31 mouse cellular contexts compared by ENCODE assay signal in the genomic region with DNA sequence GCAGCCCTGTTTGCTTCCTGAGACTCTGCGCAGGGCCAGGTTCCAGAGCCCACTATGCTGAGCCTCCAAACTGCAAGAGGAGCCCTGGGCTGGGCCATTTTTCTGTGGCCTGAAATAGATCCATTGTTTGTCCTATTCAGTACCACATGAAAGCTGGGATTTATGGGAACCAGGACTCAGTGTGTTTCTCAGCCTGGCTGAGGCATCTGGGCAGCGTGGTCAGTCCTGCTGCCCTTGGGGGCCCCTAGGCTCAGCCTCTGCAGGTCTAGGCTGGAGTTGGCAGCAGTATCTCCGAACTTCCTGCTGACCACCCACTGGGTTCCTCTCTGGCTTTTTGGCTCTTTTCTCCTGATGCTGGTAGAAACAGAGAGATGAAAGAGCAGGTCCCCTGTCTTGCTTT. TPM values are rescaled to one million over a fixed set of nuclear protein-coding genes. Genes with fewer than 3 reads are reported as not detected.
A peak's percentile ranks its signal among the peaks of the same experiment; 100 is the strongest.
DNase-seq lines count a peak whose midpoint lies in the region; ATAC-seq and TF ChIP-seq lines count a peak whose summit lies in the region.
"Had no signal": no experiment of that assay in that cellular context is flagged by ENCODE, and none has a peak within 500 bp of the region (broad histone marks: within the 10 kb centered on the region; RNA-seq: fewer than 3 reads in every experiment).

No protein-coding gene starts in this region.

- no peaks in the 10 kb centered on the region for H3K9me3 ChIP-seq in forebrain, embryonic 13.5 days (replicated peaks)
- no peaks in the 10 kb centered on the region for H3K9me3 ChIP-seq in forebrain, embryonic 16.5 days (ENCODE audit: control insufficient read depth, low read length)
- H3K9me3 ChIP-seq in midbrain, embryonic 11.5 days (ENCODE audit: control insufficient read depth, low read length) = no peaks in the 10 kb centered on the region
- no peaks in the 10 kb centered on the region for H3K9me3 ChIP-seq in midbrain, embryonic 10.5 days (replicated peaks)
- H3K9me3 ChIP-seq in midbrain, embryonic 16.5 days (replicated peaks; ENCODE audit: control insufficient read depth, low read length, poor library complexity, severe bottlenecking) = no peaks in the 10 kb centered on the region
- H3K9me3 ChIP-seq: hindbrain, embryonic 10.5 days; intestine, embryonic 15.5 days; liver, embryonic 13.5 days; neural tube, embryonic 12.5 days had no signal

- peak; percentile 74 for DNase-seq in midbrain, embryonic 11.5 days (ENCODE audit: low spot score, missing footprints)
- no peak for DNase-seq in midbrain, embryonic 10.5 days (ENCODE audit: low spot score)
- peak; percentile 22 for DNase-seq in brain, embryonic 14.5 days (ENCODE audit: low read depth)
- DNase-seq in ovary, postnatal 36 days (ENCODE audit: low spot score) = no peak
- DNase-seq: cerebellum, adult 11 months; cerebellum, adult 9-10 months; cerebellum, postnatal 36 days; gastrocnemius, postnatal 14 days; heart, postnatal 14 days; kidney, adult 2 months; kidney, postnatal 36 days; layer of hippocampus, postnatal 36 days; left cerebral cortex, postnatal 4 days; liver, embryonic 13.5 days; lung, adult 2 months; lung, postnatal 10 days; thymus, adult 2 months; thymus, postnatal 4 days had no signal

- H3K27me3 ChIP-seq in forebrain, embryonic 13.5 days = 0 out of 2 replicates have a peak, but pooled peaks cover 3% of the 10 kb centered on the region
- H3K27me3 ChIP-seq in forebrain, embryonic 16.5 days (replicated peaks; ENCODE audit: control insufficient read depth, insufficient read depth, low read length) = no peaks in the 10 kb centered on the region
- H3K27me3 ChIP-seq in midbrain, embryonic 11.5 days (ENCODE audit: control insufficient read depth, insufficient read depth, low read length) = no peaks in the 10 kb centered on the region
- H3K27me3 ChIP-seq in midbrain, embryonic 10.5 days (ENCODE audit: low read depth, poor library complexity, severe bottlenecking) = peaks cover 6% of the 10 kb centered on the region; the same call in 1 of the 2 replicates
- no peaks in the 10 kb centered on the region for H3K27me3 ChIP-seq in midbrain, embryonic 16.5 days (ENCODE audit: control insufficient read depth, insufficient read depth, low read depth, low read length)
- H3K27me3 ChIP-seq: intestine, embryonic 15.5 days; liver, embryonic 13.5 days; neural tube, embryonic 12.5 days had no signal

- H3K4me2 ChIP-seq in forebrain, embryonic 13.5 days = no peak overlapping the region
- H3K4me2 ChIP-seq in forebrain, embryonic 16.5 days (ENCODE audit: low read length) = no peak overlapping the region
- no peak overlapping the region for H3K4me2 ChIP-seq in midbrain, embryonic 11.5 days
- H3K4me2 ChIP-seq in midbrain, embryonic 16.5 days (ENCODE audit: low read length) = no peak overlapping the region
- H3K4me2 ChIP-seq: intestine, embryonic 15.5 days; liver, embryonic 13.5 days; neural tube, embryonic 12.5 days had no signal

- WGBS in forebrain, embryonic 13.5 days = 40% methylated on average over 3 of the region's 3 CpGs
- 32% methylated on average over 3 of the region's 3 CpGs for WGBS in forebrain, embryonic 16.5 days
- WGBS in midbrain, embryonic 11.5 days = 79% methylated on average over 3 of the region's 3 CpGs
- 74% methylated on average over 3 of the region's 3 CpGs for WGBS in midbrain, embryonic 10.5 days
- 50% methylated on average over 3 of the region's 3 CpGs for WGBS in midbrain, embryonic 16.5 days

- H3K36me3 ChIP-seq in forebrain, embryonic 13.5 days (ENCODE audit: poor library complexity, severe bottlenecking) = no peaks in the 10 kb centered on the region
- H3K36me3 ChIP-seq in forebrain, embryonic 16.5 days (ENCODE audit: control insufficient read depth, insufficient read depth) = no peaks in the 10 kb centered on the region
- no peaks in the 10 kb centered on the region for H3K36me3 ChIP-seq in midbrain, embryonic 11.5 days (ENCODE audit: control insufficient read depth, insufficient read depth, low read length)
- H3K36me3 ChIP-seq in midbrain, embryonic 10.5 days = no peaks in the 10 kb centered on the region
- H3K36me3 ChIP-seq in midbrain, embryonic 16.5 days (ENCODE audit: control insufficient read depth, insufficient read depth, low read length) = no peaks in the 10 kb centered on the region
- H3K36me3 ChIP-seq: hindbrain, embryonic 10.5 days; intestine, embryonic 15.5 days; liver, embryonic 13.5 days; neural tube, embryonic 12.5 days had no signal

- H3K4me1 ChIP-seq in forebrain, embryonic 13.5 days = 0 out of 2 replicates have a peak, but pooled peaks cover 15% of the 10 kb centered on the region
- H3K4me1 ChIP-seq in forebrain, embryonic 16.5 days (replicated peaks; ENCODE audit: control insufficient read depth, insufficient read depth, low read length) = 0 out of 2 replicates have a peak, but pooled peaks cover 2% of the 10 kb centered on the region
- no peaks in the 10 kb centered on the region for H3K4me1 ChIP-seq in midbrain, embryonic 11.5 days (ENCODE audit: control insufficient read depth, insufficient read depth, low read length)
- H3K4me1 ChIP-seq in midbrain, embryonic 10.5 days = peaks cover 16% of the 10 kb centered on the region
- H3K4me1 ChIP-seq in midbrain, embryonic 16.5 days (ENCODE audit: control insufficient read depth, insufficient read depth, low read length) = no peaks in the 10 kb centered on the region
- H3K4me1 ChIP-seq: intestine, embryonic 15.5 days had no signal

- no peak for TF ChIP-seq CTCF in brain, embryonic 14.5 days (IDR thresholded peaks at IDR 0.05; ENCODE audit: borderline replicate concordance, extremely low read depth, insufficient read depth, insufficient read length)

- no peak for ATAC-seq in forebrain, embryonic 13.5 days
- no peak for ATAC-seq in forebrain, embryonic 16.5 days
- ATAC-seq in midbrain, embryonic 11.5 days (ENCODE audit: low FRiP score) = no peak
- ATAC-seq in midbrain, embryonic 16.5 days = peak; percentile 38; the same call in 1 of the 2 replicates
- no peak for ATAC-seq in CD4-positive, CD25-positive, alpha-beta regulatory T cell, adult 4 months
- ATAC-seq: intestine, embryonic 15.5 days had no signal

- no peak overlapping the region for H3K4me3 ChIP-seq in forebrain, embryonic 13.5 days
- H3K4me3 ChIP-seq in forebrain, embryonic 16.5 days (replicated peaks; ENCODE audit: low read length) = no peak overlapping the region
- H3K4me3 ChIP-seq in midbrain, embryonic 11.5 days (ENCODE audit: low read depth, low read length) = no peak overlapping the region
- H3K4me3 ChIP-seq in midbrain, embryonic 10.5 days = no peak overlapping the region
- no peak overlapping the region for H3K4me3 ChIP-seq in midbrain, embryonic 16.5 days (ENCODE audit: low read depth, low read length)
- H3K4me3 ChIP-seq: hindbrain, embryonic 10.5 days; intestine, embryonic 15.5 days; liver, embryonic 13.5 days; neural tube, embryonic 12.5 days had no signal

- no peak for TF ChIP-seq POLR2A in brain, embryonic 14.5 days (IDR thresholded peaks at IDR 0.05; ENCODE audit: borderline replicate concordance, extremely low read depth, insufficient read depth, insufficient read length, poor library complexity, severe bottlenecking)

- H3K9ac ChIP-seq in forebrain, embryonic 13.5 days = 0 out of 2 replicates have a peak overlapping the region, but pooled peaks have one; percentile 21
- no peak overlapping the region for H3K9ac ChIP-seq in forebrain, embryonic 16.5 days (replicated peaks; ENCODE audit: low read depth, low read length)
- no peak overlapping the region for H3K9ac ChIP-seq in midbrain, embryonic 11.5 days (ENCODE audit: low read length)
- H3K9ac ChIP-seq in midbrain, embryonic 16.5 days (ENCODE audit: low read depth, low read length) = no peak overlapping the region
- H3K9ac ChIP-seq: intestine, embryonic 15.5 days; liver, embryonic 13.5 days; neural tube, embryonic 12.5 days had no signal

- no peak overlapping the region for H3K27ac ChIP-seq in forebrain, embryonic 13.5 days
- H3K27ac ChIP-seq in forebrain, embryonic 16.5 days (ENCODE audit: low read length) = no peak overlapping the region
- no peak overlapping the region for H3K27ac ChIP-seq in midbrain, embryonic 11.5 days (ENCODE audit: low read depth, low read length)
- no peak overlapping the region for H3K27ac ChIP-seq in midbrain, embryonic 10.5 days (replicated peaks)
- 0 out of 2 replicates have a peak overlapping the region, but pooled peaks have one; percentile 10 for H3K27ac ChIP-seq in midbrain, embryonic 16.5 days (ENCODE audit: low read length)
- H3K27ac ChIP-seq: hindbrain, embryonic 10.5 days; intestine, embryonic 15.5 days; liver, embryonic 13.5 days; macrophage; neural tube, embryonic 12.5 days had no signal

RNA-seq across cellular contexts. Expression of a gene that starts 2.8 kb away (rescaled TPM):
- polyA plus RNA-seq in forebrain, embryonic 13.5 days (2015; fragmentation: Nextera tagmentation; extraction: Ambion mirVana) = 0.10 and 0.11 TPM in 2 replicates
- polyA plus RNA-seq in forebrain, embryonic 16.5 days (2015; fragmentation: Nextera tagmentation; extraction: Ambion mirVana) = 0.07 and 0.33 TPM in 2 replicates
- polyA plus RNA-seq in midbrain, embryonic 11.5 days (2014; fragmentation: Nextera tagmentation; extraction: Ambion mirVana) = 0.08 TPM in 1 of 2 replicates, not detected in the other
- 0.07 TPM in 1 of 2 replicates, not detected in the other for polyA plus RNA-seq in midbrain, embryonic 10.5 days (2016; fragmentation: Nextera tagmentation; extraction: Ambion mirVana)
- polyA plus RNA-seq in brain, embryonic 14.5 days (2012; rRNA removed) = 0.11 and 0.14 TPM in 2 replicates
- 0.65 TPM in 1 of 2 replicates, not detected in the other for polyA plus RNA-seq in midbrain, embryonic 16.5 days (2015; fragmentation: Nextera tagmentation; extraction: Ambion mirVana)
- polyA plus RNA-seq in CD4-positive, CD25-positive, alpha-beta regulatory T cell, adult 4 months (2017; shearing (Covaris generic)) = 1 to 10 TPM in 1 of 2 experiments, under 1 TPM in 1; 0.94 to 1.8 TPM
- polyA plus RNA-seq: embryonic facial prominence, embryonic 11.5 days; heart, embryonic 14.5 days; liver, embryonic 13.5 days; lung, adult 2 months; macrophage; neural tube, embryonic 12.5 days had no signal

RNA-seq across cellular contexts. Expression of a gene that starts 9.7 kb away (rescaled TPM):
- polyA plus RNA-seq in forebrain, embryonic 13.5 days (2015; fragmentation: Nextera tagmentation; extraction: Ambion mirVana) = 542 and 587 TPM in 2 replicates
- polyA plus RNA-seq in forebrain, embryonic 16.5 days (2015; fragmentation: Nextera tagmentation; extraction: Ambion mirVana) = 462 and 475 TPM in 2 replicates
- polyA plus RNA-seq in midbrain, embryonic 11.5 days (2014; fragmentation: Nextera tagmentation; extraction: Ambion mirVana) = 354 and 411 TPM in 2 replicates
- polyA plus RNA-seq in midbrain, embryonic 10.5 days (2016; fragmentation: Nextera tagmentation; extraction: Ambion mirVana) = 368 and 378 TPM in 2 replicates
- polyA plus RNA-seq in brain, embryonic 14.5 days (2012; rRNA removed) = 262 and 380 TPM in 2 replicates
- polyA plus RNA-seq in midbrain, embryonic 16.5 days (2015; fragmentation: Nextera tagmentation; extraction: Ambion mirVana) = 492 and 521 TPM in 2 replicates
- polyA plus RNA-seq in CD4-positive, CD25-positive, alpha-beta regulatory T cell, adult 4 months (2017; shearing (Covaris generic)) = 100 to 1,000 TPM; 161 to 251 TPM

RNA-seq across cellular contexts. Expression of a gene that starts 33.9 kb away (rescaled TPM):
- not detected in 2 replicates for polyA plus RNA-seq in forebrain, embryonic 13.5 days (2015; fragmentation: Nextera tagmentation; extraction: Ambion mirVana)
- polyA plus RNA-seq in forebrain, embryonic 16.5 days (2015; fragmentation: Nextera tagmentation; extraction: Ambion mirVana) = not detected in 2 replicates
- 0.05 and 0.12 TPM in 2 replicates for polyA plus RNA-seq in midbrain, embryonic 11.5 days (2014; fragmentation: Nextera tagmentation; extraction: Ambion mirVana)
- not detected in 2 replicates for polyA plus RNA-seq in midbrain, embryonic 10.5 days (2016; fragmentation: Nextera tagmentation; extraction: Ambion mirVana)
- polyA plus RNA-seq in brain, embryonic 14.5 days (2012; rRNA removed) = not detected in 2 replicates
- not detected in 2 replicates for polyA plus RNA-seq in midbrain, embryonic 16.5 days (2015; fragmentation: Nextera tagmentation; extraction: Ambion mirVana)
- not detected for polyA plus RNA-seq in CD4-positive, CD25-positive, alpha-beta regulatory T cell, adult 4 months (2017; shearing (Covaris generic))
- polyA plus RNA-seq: adrenal gland, adult 2 months; embryonic facial prominence, embryonic 11.5 days; heart, embryonic 14.5 days; intestine, embryonic 15.5 days; kidney, adult 2 months; kidney, embryonic 16.5 days; limb, embryonic 14.5 days; liver, embryonic 13.5 days; lung, adult 2 months; macrophage; neural tube, embryonic 12.5 days had no signal

RNA-seq across cellular contexts. Expression of a gene that starts 45.9 kb away (rescaled TPM):
- not detected in 2 replicates for polyA plus RNA-seq in forebrain, embryonic 13.5 days (2015; fragmentation: Nextera tagmentation; extraction: Ambion mirVana)
- polyA plus RNA-seq in forebrain, embryonic 16.5 days (2015; fragmentation: Nextera tagmentation; extraction: Ambion mirVana) = not detected in 2 replicates
- polyA plus RNA-seq in midbrain, embryonic 11.5 days (2014; fragmentation: Nextera tagmentation; extraction: Ambion mirVana) = not detected in 2 replicates
- not detected in 2 replicates for polyA plus RNA-seq in midbrain, embryonic 10.5 days (2016; fragmentation: Nextera tagmentation; extraction: Ambion mirVana)
- polyA plus RNA-seq in brain, embryonic 14.5 days (2012; rRNA removed) = not detected in 2 replicates
- polyA plus RNA-seq in midbrain, embryonic 16.5 days (2015; fragmentation: Nextera tagmentation; extraction: Ambion mirVana) = not detected in 2 replicates
- not detected for polyA plus RNA-seq in CD4-positive, CD25-positive, alpha-beta regulatory T cell, adult 4 months (2017; shearing (Covaris generic))
- polyA plus RNA-seq: adrenal gland, adult 2 months; embryonic facial prominence, embryonic 11.5 days; heart, embryonic 14.5 days; hindbrain, embryonic 10.5 days; intestine, embryonic 15.5 days; kidney, adult 2 months; kidney, embryonic 16.5 days; limb, embryonic 14.5 days; liver, embryonic 13.5 days; lung, adult 2 months; macrophage; neural tube, embryonic 12.5 days had no signal

RNA-seq across cellular contexts. Expression of a gene that starts 57.3 kb away (rescaled TPM):
- not detected in 2 replicates for polyA plus RNA-seq in forebrain, embryonic 13.5 days (2015; fragmentation: Nextera tagmentation; extraction: Ambion mirVana)
- polyA plus RNA-seq in forebrain, embryonic 16.5 days (2015; fragmentation: Nextera tagmentation; extraction: Ambion mirVana) = not detected in 2 replicates
- not detected in 2 replicates for polyA plus RNA-seq in midbrain, embryonic 11.5 days (2014; fragmentation: Nextera tagmentation; extraction: Ambion mirVana)
- polyA plus RNA-seq in midbrain, embryonic 10.5 days (2016; fragmentation: Nextera tagmentation; extraction: Ambion mirVana) = not detected in 2 replicates
- polyA plus RNA-seq in brain, embryonic 14.5 days (2012; rRNA removed) = not detected in 2 replicates
- not detected in 2 replicates for polyA plus RNA-seq in midbrain, embryonic 16.5 days (2015; fragmentation: Nextera tagmentation; extraction: Ambion mirVana)
- not detected for polyA plus RNA-seq in CD4-positive, CD25-positive, alpha-beta regulatory T cell, adult 4 months (2017; shearing (Covaris generic))
- polyA plus RNA-seq: adrenal gland, adult 2 months; embryonic facial prominence, embryonic 11.5 days; heart, embryonic 14.5 days; hindbrain, embryonic 10.5 days; intestine, embryonic 15.5 days; kidney, adult 2 months; kidney, embryonic 16.5 days; limb, embryonic 14.5 days; liver, embryonic 13.5 days; lung, adult 2 months; macrophage; neural tube, embryonic 12.5 days had no signal

Comparison
In these comparisons a context has a peak if more than half of its experiments do, and no peak if none do; other contexts are left out.
1. DNase-seq: peak in midbrain, embryonic 11.5 days (single experiment) and brain, embryonic 14.5 days (single experiment); none in midbrain, embryonic 10.5 days (single experiment) and ovary, postnatal 36 days (single experiment).